Mouse (Mus musculus): Measurements from ENCODE around the gene Foxj2. TPM values are rescaled to one million over a fixed set of nuclear protein-coding genes. Genes with fewer than 3 reads are reported as not detected.

Gene Foxj2
- total RNA-seq, 4 experiments from 2014 or later = 26.3 to 31.5 (median 29.1) TPM

GRCm38 (mm10) chr6:122813640-122814039 lies 6.1 kb upstream of the Foxj2 start:
- no peak for DNase-seq (ENCODE audit: low spot score)

- DNase-seq (ENCODE audit: low spot score) = no peak
These were observed 521 bp downstream of the Foxj2 start for GRCm38 (mm10) chr6:122820071-122820798.

GRCm38 (mm10) chr6:122820799-122821650 lies 1.3 kb downstream of the Foxj2 start:
- DNase-seq (ENCODE audit: low spot score) = no peak

- no peak for DNase-seq (ENCODE audit: low spot score)
These were observed 2.1 kb downstream of the Foxj2 start for GRCm38 (mm10) chr6:122821822-122822221.

- peak; percentile 70 for DNase-seq (ENCODE audit: low spot score)
These were observed 4.4 kb downstream of the Foxj2 start for GRCm38 (mm10) chr6:122824086-122824485.

GRCm38 (mm10) chr6:122825166-122825565 lies 5.5 kb downstream of the Foxj2 start:
- DNase-seq (ENCODE audit: low spot score) = no peak

GRCm38 (mm10) chr6:122825923-122826742 lies 6.4 kb downstream of the Foxj2 start:
- DNase-seq (ENCODE audit: low spot score) = peak; percentile 76

GRCm38 (mm10) chr6:122828086-122828485 lies 8.4 kb downstream of the Foxj2 start:
- DNase-seq (ENCODE audit: low spot score) = no peak

GRCm38 (mm10) chr6:122832880-122833279 lies 13.2 kb downstream of the Foxj2 start:
- DNase-seq (ENCODE audit: low spot score) = no peak

- no peak for DNase-seq (ENCODE audit: low spot score)
These were observed 14.7 kb downstream of the Foxj2 start for GRCm38 (mm10) chr6:122834365-122834764.

GRCm38 (mm10) chr6:122836974-122837373 lies 17.3 kb downstream of the Foxj2 start:
- no peak for DNase-seq (ENCODE audit: low spot score)

GRCm38 (mm10) chr6:122837539-122837938 lies 17.8 kb downstream of the Foxj2 start:
- no peak for DNase-seq (ENCODE audit: low spot score)

- DNase-seq (ENCODE audit: low spot score) = no peak
These were observed 24.0 kb downstream of the Foxj2 start for GRCm38 (mm10) chr6:122843759-122844158.

- peak; percentile 30 for DNase-seq (ENCODE audit: low spot score)
These were observed 33.0 kb downstream of the Foxj2 start for GRCm38 (mm10) chr6:122852696-122853095.

GRCm38 (mm10) chr6:122854552-122854951 lies 34.8 kb downstream of the Foxj2 start:
- no peak for DNase-seq (ENCODE audit: low spot score)

GRCm38 (mm10) chr6:122855955-122856354 lies 36.2 kb downstream of the Foxj2 start, which contains the start of gene C3ar1:
Gene C3ar1 (minus strand): TSS chr6:122856161.
- peak; percentile 29 for DNase-seq (ENCODE audit: low spot score)

- no peak for DNase-seq (ENCODE audit: low spot score)
These were observed 42.7 kb downstream of the Foxj2 start for GRCm38 (mm10) chr6:122862434-122862833.

GRCm38 (mm10) chr6:122862871-122863270 lies 43.2 kb downstream of the Foxj2 start:
- peak; percentile 35 for DNase-seq (ENCODE audit: low spot score)

GRCm38 (mm10) chr6:122867914-122868313 lies 48.2 kb downstream of the Foxj2 start:
- no peak for DNase-seq (ENCODE audit: low spot score)

- DNase-seq (ENCODE audit: low spot score) = no peak
These were observed 50.1 kb downstream of the Foxj2 start for GRCm38 (mm10) chr6:122869846-122870245.

GRCm38 (mm10) chr6:122872800-122873199 lies 53.1 kb downstream of the Foxj2 start:
- no peak for DNase-seq (ENCODE audit: low spot score)
